Mouse (Mus musculus) layer of hippocampus, adult 18-20 months (tissue): ENCODE measurements at regions not wholly inside any gene's neighbourhood (a gene's known extent, or its start where the extent isn't known, plus 50 kb on each side); places are given as distances from the start of the nearest gene placed in this dataset.

Experiments used
- DNase-seq, 2 experiments: peaks; one replicate each; pipeline ENCODE4 v3.0.0; 2022; ENCODE audit warnings: low spot score in 2 of 2

DNA sequence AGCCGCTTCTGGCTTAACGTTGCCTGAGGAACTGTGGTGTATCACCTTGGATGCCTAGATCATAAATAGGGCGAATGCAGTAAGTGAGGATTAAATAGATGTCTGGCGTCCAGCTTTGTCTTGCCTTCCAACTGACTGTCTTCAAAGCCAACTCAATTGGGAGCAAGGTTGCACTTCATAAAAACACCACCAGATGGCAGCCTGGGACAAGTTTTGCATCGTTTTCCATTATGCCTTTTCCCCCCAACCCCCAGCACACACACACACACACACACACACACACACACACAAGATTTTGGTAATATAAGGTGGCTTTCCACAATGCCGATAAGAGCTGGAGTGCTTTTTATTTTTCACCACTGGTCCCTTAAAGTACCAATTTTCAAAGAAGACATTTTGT, 209.3 kb downstream of the Mtrr start:
- DNase-seq, result peak in 1 of 2 experiments; percentile 57
